Mouse (Mus musculus): ENCODE results near the gene Tpi1. TPM values are rescaled to one million over a fixed set of nuclear protein-coding genes. Genes with fewer than 3 reads are reported as not detected.
"Not testable (repeated sequence)": the region's sequence is repeated elsewhere in the genome, so short reads cannot be mapped to it uniquely, and the experiment has no call there.

Tpi1 gene
- polyA plus RNA-seq, 1 experiment = 74.7 TPM

GRCm38 (mm10) chr6:124831649-124832048, 17.6 kb upstream of the Tpi1 start:
- H3K4me3 ChIP-seq (ENCODE audit: extremely low read depth, insufficient read depth, insufficient read length) = no peak overlapping the region
- H3K4me1 ChIP-seq (ENCODE audit: control insufficient read depth, insufficient read depth, insufficient read length) = peaks cover 8% of the 10 kb centered on the region; the same call in 1 of the 2 replicates
- no peak for TF ChIP-seq POLR2A (IDR thresholded peaks at IDR 0.05; ENCODE audit: low read depth, low read length)
- TF ChIP-seq CTCF (IDR thresholded peaks at IDR 0.05; ENCODE audit: extremely low read depth, insufficient read depth, insufficient read length, insufficient replicate concordance) = no peak
- H3K27ac ChIP-seq (ENCODE audit: insufficient read depth, low read length) = no peak overlapping the region
- no peak for DNase-seq (ENCODE audit: low read depth in 1 of 2, low spot score in 2 of 2)
- WGBS = 96% methylated on average over 8 of the region's 8 CpGs
- H3K36me3 ChIP-seq (ENCODE audit: control insufficient read depth, insufficient read depth, low read length) = no peaks in the 10 kb centered on the region
- H3K27me3 ChIP-seq (ENCODE audit: control insufficient read depth, insufficient read depth, low read length) = no peaks in the 10 kb centered on the region

- not testable (repeated sequence) for H3K4me1 ChIP-seq (ENCODE audit: control insufficient read depth, insufficient read depth, insufficient read length); H3K27me3 ChIP-seq (ENCODE audit: control insufficient read depth, insufficient read depth, low read length); DNase-seq (ENCODE audit: low read depth in 1 of 2, low spot score in 2 of 2); H3K4me3 ChIP-seq (ENCODE audit: extremely low read depth, insufficient read depth, insufficient read length); H3K36me3 ChIP-seq (ENCODE audit: control insufficient read depth, insufficient read depth, low read length); H3K27ac ChIP-seq (ENCODE audit: insufficient read depth, low read length)
- WGBS = 95% methylated on average over 4 of the region's 4 CpGs
These were observed 17.1 kb upstream of the Tpi1 start for GRCm38 (mm10) chr6:124831199-124831598.

- under 1% methylated on average over 38 of the region's 38 CpGs for WGBS
- H3K4me3 ChIP-seq (ENCODE audit: extremely low read depth, insufficient read depth, insufficient read length) = peak overlapping the region; percentile 63
- H3K27me3 ChIP-seq (ENCODE audit: control insufficient read depth, insufficient read depth, low read length) = no peaks in the 10 kb centered on the region
- peak; percentile 92 to 93 for DNase-seq (ENCODE audit: low read depth in 1 of 2, low spot score in 2 of 2)
- H3K4me1 ChIP-seq (ENCODE audit: control insufficient read depth, insufficient read depth, insufficient read length) = peaks cover 8% of the 10 kb centered on the region; the same call in 1 of the 2 replicates
- H3K27ac ChIP-seq (ENCODE audit: insufficient read depth, low read length) = peak overlapping the region; percentile 64
- peaks cover 2% of the 10 kb centered on the region; the same call in 1 of the 2 replicates for H3K36me3 ChIP-seq (ENCODE audit: control insufficient read depth, insufficient read depth, low read length)
- TF ChIP-seq POLR2A (IDR thresholded peaks at IDR 0.05; ENCODE audit: low read depth, low read length) = no peak
- TF ChIP-seq CTCF (IDR thresholded peaks at IDR 0.05; ENCODE audit: extremely low read depth, insufficient read depth, insufficient read length, insufficient replicate concordance) = no peak
These were observed 16.0 kb upstream of the Tpi1 start for GRCm38 (mm10) chr6:124829799-124830700.

- WGBS = under 1% methylated on average over 55 of the region's 55 CpGs
- peak within 1 kb of the TSS; percentile 77 for H3K27ac ChIP-seq (ENCODE audit: insufficient read depth, low read length)
- no peaks in the 10 kb centered on the region for H3K27me3 ChIP-seq (ENCODE audit: control insufficient read depth, insufficient read depth, low read length)
- H3K4me3 ChIP-seq (ENCODE audit: extremely low read depth, insufficient read depth, insufficient read length) = peak within 1 kb of the TSS; percentile 88
- peak; percentile 98 to 100 for DNase-seq (ENCODE audit: low read depth in 1 of 2, low spot score in 2 of 2)
- H3K36me3 ChIP-seq (ENCODE audit: control insufficient read depth, insufficient read depth, low read length) = peaks cover 10% of the 10 kb centered on the region
- TF ChIP-seq POLR2A (IDR thresholded peaks at IDR 0.05; ENCODE audit: low read depth, low read length) (peak; percentile 54), CTCF (IDR thresholded peaks at IDR 0.05; ENCODE audit: extremely low read depth, insufficient read depth, insufficient read length, insufficient replicate concordance) (no peak)
- peaks cover 8% of the 10 kb centered on the region; the same call in 1 of the 2 replicates for H3K4me1 ChIP-seq (ENCODE audit: control insufficient read depth, insufficient read depth, insufficient read length)
These were observed 15.0 kb upstream of the Tpi1 start, which contains the start of the genes Usp5 and Cdca3 for GRCm38 (mm10) chr6:124828868-124829798. Usp5 (minus strand) TSS chr6:124829484. Cdca3 (plus strand) TSS chr6:124829547.

GRCm38 (mm10) chr6:124828101-124828592, 14.1 kb upstream of the Tpi1 start:
- H3K27me3 ChIP-seq (ENCODE audit: control insufficient read depth, insufficient read depth, low read length) = no peaks in the 10 kb centered on the region
- H3K36me3 ChIP-seq (ENCODE audit: control insufficient read depth, insufficient read depth, low read length) = peaks cover 19% of the 10 kb centered on the region
- DNase-seq (ENCODE audit: low read depth in 1 of 2, low spot score in 2 of 2) = no peak
- no peak for TF ChIP-seq POLR2A (IDR thresholded peaks at IDR 0.05; ENCODE audit: low read depth, low read length)
- TF ChIP-seq CTCF (IDR thresholded peaks at IDR 0.05; ENCODE audit: extremely low read depth, insufficient read depth, insufficient read length, insufficient replicate concordance) = no peak
- H3K4me1 ChIP-seq (ENCODE audit: control insufficient read depth, insufficient read depth, insufficient read length) = peaks cover 8% of the 10 kb centered on the region; the same call in 1 of the 2 replicates
- H3K4me3 ChIP-seq (ENCODE audit: extremely low read depth, insufficient read depth, insufficient read length) = peak overlapping the region; percentile 47; the same call in 1 of the 2 replicates
- H3K27ac ChIP-seq (ENCODE audit: insufficient read depth, low read length) = no peak overlapping the region
- WGBS = 22% methylated on average over 10 of the region's 10 CpGs

- Histone ChIP-seq H3K4me3 (ENCODE audit: extremely low read depth, insufficient read depth, insufficient read length) (no peak overlapping the region), H3K4me1 (ENCODE audit: control insufficient read depth, insufficient read depth, insufficient read length) (no peaks in the 10 kb centered on the region), H3K27me3 (ENCODE audit: control insufficient read depth, insufficient read depth, low read length) (no peaks in the 10 kb centered on the region), H3K27ac (ENCODE audit: insufficient read depth, low read length) (no peak overlapping the region), H3K36me3 (ENCODE audit: control insufficient read depth, insufficient read depth, low read length) (peaks cover 53% of the 10 kb centered on the region)
- TF ChIP-seq CTCF (IDR thresholded peaks at IDR 0.05; ENCODE audit: extremely low read depth, insufficient read depth, insufficient read length, insufficient replicate concordance) (no peak), POLR2A (IDR thresholded peaks at IDR 0.05; ENCODE audit: low read depth, low read length) (no peak)
- 97% methylated on average over 4 of the region's 4 CpGs for WGBS
- DNase-seq (ENCODE audit: low read depth in 1 of 2, low spot score in 2 of 2) = no peak
These were observed 8.0 kb upstream of the Tpi1 start for GRCm38 (mm10) chr6:124822049-124822448.

All from spleen, adult 2 months (tissue).